Mouse (Mus musculus) limb, embryonic 10.5 days (tissue): ENCODE results near the gene Cops2. TPM values are rescaled to one million over a fixed set of nuclear protein-coding genes. Genes with fewer than 3 reads are reported as not detected.

ENCODE experiments used
- DNase-seq: peaks from one replicate; pipeline ENCODE4 v3.0.0-alpha.2; 2017; ENCODE audit warnings: low spot score
- H3K27ac ChIP-seq: fragments of 300-500 bp; sonication (generic); 2 replicates; pipeline ENCODE4 v1.5.1; 2016; ENCODE audit warnings: mild to moderate bottlenecking
- H3K27me3 ChIP-seq: fragments of 300-500 bp; sonication (generic); 2 replicates; pipeline ENCODE4 v1.6.1; 2016; ENCODE audit warnings: low read depth, mild to moderate bottlenecking; ENCODE audit not compliant: poor library complexity, severe bottlenecking
- H3K36me3 ChIP-seq: fragments of 300-500 bp; sonication (generic); 2 replicates; pipeline ENCODE4 v1.6.1; 2016; ENCODE audit warnings: mild to moderate bottlenecking, moderate library complexity
- H3K4me1 ChIP-seq: fragments of 300-500 bp; sonication (generic); 2 replicates; pipeline ENCODE4 v1.6.1; 2016
- H3K4me3 ChIP-seq: fragments of 300-500 bp; sonication (generic); 2 replicates; pipeline ENCODE4 v1.5.1; 2016; ENCODE audit warnings: mild to moderate bottlenecking, moderate library complexity
- H3K9me3 ChIP-seq: fragments of 300-500 bp; sonication (generic); replicated peaks from 2 replicates; pipeline ENCODE4 v1.6.1; 2016; ENCODE audit warnings: mild to moderate bottlenecking
- WGBS: fragments of 180-500 bp; shearing (Covaris S2); methylation state at CpG from one replicate; pipeline ENCODE4 v1.1.7; 2016; 5-methylcytosine and 5-hydroxymethylcytosine counted together
- polyA plus RNA-seq: library from polyadenylated mRNA; unstranded; fragments of >200 nt; fragmentation: Nextera tagmentation; extraction: Ambion mirVana; gene quantifications from 2 replicates; pipeline ENCODE4 v1.2.1, GENCODE M21; 2016

Cops2 gene
- polyA plus RNA-seq, 1 experiment from 2014 or later = 93.5 TPM

DNA sequence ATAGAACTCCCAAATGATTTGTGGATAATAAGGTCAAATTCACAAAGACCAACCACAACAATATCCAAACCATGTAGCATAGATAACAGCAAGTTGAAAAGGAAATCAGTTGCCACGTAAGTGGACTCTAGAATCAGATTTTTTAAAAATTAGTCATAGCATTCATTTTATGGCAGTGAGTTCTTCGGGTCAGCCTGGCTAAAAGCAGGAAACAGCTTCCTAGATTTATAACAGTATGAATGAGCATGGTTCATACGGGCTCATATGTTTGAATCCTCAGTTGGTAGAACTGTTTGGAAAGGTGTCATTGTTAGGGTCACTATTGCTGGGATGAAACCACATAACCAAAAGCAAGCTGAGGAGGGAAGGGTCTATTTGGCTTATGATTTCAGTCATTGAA, 70.2 kb downstream of the Cops2 start:
- H3K4me1 ChIP-seq = peaks cover 40% of the 10 kb centered on the region
- WGBS = 76% methylated on average over 3 of the region's 3 CpGs
- H3K36me3 ChIP-seq = no peaks in the 10 kb centered on the region
- no peaks in the 10 kb centered on the region for H3K9me3 ChIP-seq
- no peaks in the 10 kb centered on the region for H3K27me3 ChIP-seq
- no peak overlapping the region for H3K4me3 ChIP-seq
- no peak for DNase-seq
- H3K27ac ChIP-seq = no peak overlapping the region

DNA sequence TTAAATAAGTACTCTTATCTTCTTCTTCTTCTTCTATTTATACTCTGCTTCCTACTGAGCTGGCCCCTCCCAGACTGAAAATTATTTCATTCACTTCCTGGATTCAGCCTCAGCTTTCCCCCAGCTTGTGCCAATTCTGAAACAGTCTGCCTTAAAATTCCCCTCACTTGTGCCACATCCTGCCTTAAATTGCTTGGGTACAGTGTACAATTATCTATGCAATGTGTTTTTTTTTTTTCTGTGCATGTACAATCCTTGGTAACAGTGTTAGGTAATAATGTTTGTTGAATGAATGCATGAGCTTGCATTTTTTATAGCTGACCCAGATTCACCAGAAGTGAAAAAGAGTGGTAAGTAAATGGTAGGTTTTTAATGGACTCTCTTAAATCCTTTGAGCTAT, 70.6 kb downstream of the Cops2 start:
- Histone ChIP-seq H3K4me3 (no peak overlapping the region), H3K36me3 (no peaks in the 10 kb centered on the region), H3K9me3 (no peaks in the 10 kb centered on the region), H3K27ac (no peak overlapping the region), H3K4me1 (peaks cover 42% of the 10 kb centered on the region), H3K27me3 (no peaks in the 10 kb centered on the region)
- no peak for DNase-seq

DNA sequence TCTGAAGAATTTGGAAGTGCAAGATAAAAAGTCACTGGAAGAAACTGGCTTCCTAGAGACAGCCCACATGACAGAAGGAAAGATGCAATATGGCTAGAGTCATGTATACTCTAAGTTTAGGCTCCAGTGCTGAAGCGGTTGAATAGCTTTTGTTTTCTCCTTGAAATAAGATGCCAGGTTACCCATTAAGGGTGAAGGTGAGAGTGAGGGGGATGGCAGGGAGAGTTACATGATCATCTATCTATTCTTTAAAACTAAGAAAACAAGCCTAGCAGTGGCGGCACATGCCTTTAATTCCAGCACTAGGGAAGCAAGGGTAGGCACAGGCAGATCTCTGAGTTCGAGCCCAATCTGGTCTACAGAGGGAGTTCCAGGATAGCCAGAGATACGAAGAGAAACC, 73.9 kb downstream of the Cops2 start:
- no peaks in the 10 kb centered on the region for H3K27me3 ChIP-seq
- no peak overlapping the region for H3K27ac ChIP-seq
- 73% methylated on average over 4 of the region's 4 CpGs for WGBS
- no peaks in the 10 kb centered on the region for H3K36me3 ChIP-seq
- no peak for DNase-seq
- no peaks in the 10 kb centered on the region for H3K9me3 ChIP-seq
- no peak overlapping the region for H3K4me3 ChIP-seq
- H3K4me1 ChIP-seq = peaks cover 52% of the 10 kb centered on the region

DNA sequence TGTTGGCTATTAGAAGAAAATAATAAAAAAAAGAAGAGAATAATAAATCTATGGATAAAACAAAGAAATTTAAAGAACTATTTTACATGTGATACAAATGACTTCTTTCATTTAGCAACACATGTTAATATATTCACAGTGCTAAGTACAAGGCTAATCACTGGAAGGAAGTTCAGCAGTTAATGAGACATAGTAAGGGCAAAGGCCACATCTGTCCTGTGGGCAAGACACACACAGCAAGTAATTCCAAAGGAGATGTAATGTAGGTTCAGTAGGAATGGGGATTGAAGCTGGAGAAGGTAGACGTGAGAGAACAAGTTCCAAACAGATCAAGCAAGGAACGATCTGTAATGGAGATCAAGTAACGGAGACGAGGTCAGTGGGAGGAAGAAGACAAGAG, 74.5 kb downstream of the Cops2 start:
- Histone ChIP-seq H3K27ac (no peak overlapping the region), H3K9me3 (no peaks in the 10 kb centered on the region), H3K4me1 (peaks cover 47% of the 10 kb centered on the region), H3K36me3 (no peaks in the 10 kb centered on the region), H3K4me3 (no peak overlapping the region), H3K27me3 (no peaks in the 10 kb centered on the region)
- DNase-seq = no peak
- 44% methylated on average over 4 of the region's 4 CpGs for WGBS

DNA sequence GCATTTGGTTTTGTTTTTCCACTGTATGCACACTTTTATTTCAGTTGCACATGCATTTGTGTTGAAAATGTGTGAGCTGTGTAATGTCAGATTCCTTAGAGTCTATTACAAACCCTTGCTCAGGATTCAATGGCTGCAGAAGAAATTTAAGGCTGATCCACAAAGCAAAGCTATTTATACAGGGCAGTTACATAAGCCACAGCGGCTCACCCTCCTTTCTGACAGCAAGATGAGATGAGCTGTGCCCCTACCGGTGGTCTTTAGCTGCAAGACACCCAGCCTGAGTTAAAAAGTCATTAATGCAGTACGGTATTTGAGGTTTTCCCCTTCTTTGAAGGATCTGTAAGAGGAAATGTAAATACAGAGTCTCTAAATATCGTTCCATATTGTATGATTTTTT, 75.1 kb downstream of the Cops2 start:
- no peak for DNase-seq
- WGBS = 56% methylated on average over 4 of the region's 4 CpGs
- H3K4me1 ChIP-seq = peaks cover 42% of the 10 kb centered on the region
- no peak overlapping the region for H3K27ac ChIP-seq
- H3K9me3 ChIP-seq = no peaks in the 10 kb centered on the region
- no peaks in the 10 kb centered on the region for H3K36me3 ChIP-seq
- no peaks in the 10 kb centered on the region for H3K27me3 ChIP-seq
- H3K4me3 ChIP-seq = no peak overlapping the region

DNA sequence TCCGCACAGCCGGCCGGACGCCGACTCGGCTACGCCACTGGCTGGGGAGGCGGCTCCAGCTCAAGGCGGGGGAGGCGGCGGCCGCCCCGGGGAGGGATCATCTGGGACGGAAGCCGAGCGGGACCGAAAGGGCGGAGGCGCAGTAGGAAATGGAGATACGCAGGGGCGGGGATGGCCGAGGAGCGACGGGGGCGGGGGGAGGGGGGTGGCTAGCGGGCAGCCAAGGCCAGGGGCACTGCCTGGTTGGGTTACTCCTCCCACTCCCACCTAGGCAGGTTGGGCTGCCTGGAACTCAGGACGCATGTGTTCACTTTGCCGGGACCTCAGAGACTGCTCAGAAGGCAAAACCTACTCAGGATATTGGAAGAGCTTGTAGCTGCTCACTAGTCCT, 76.2 kb downstream of the Cops2 start, which contains the start of gene Secisbp2l:
Secisbp2l (minus strand) TSS at position 152 of the 391 bp plus-strand sequence.
- 1% methylated on average over 28 of the region's 28 CpGs for WGBS
- Histone ChIP-seq H3K9me3 (no peaks in the 10 kb centered on the region), H3K27me3 (no peaks in the 10 kb centered on the region), H3K4me3 (peak within 1 kb of the TSS; percentile 85), H3K27ac (peak within 1 kb of the TSS; percentile 93), H3K4me1 (peaks cover 42% of the 10 kb centered on the region), H3K36me3 (no peaks in the 10 kb centered on the region)
- peak; percentile 96 for DNase-seq

DNA sequence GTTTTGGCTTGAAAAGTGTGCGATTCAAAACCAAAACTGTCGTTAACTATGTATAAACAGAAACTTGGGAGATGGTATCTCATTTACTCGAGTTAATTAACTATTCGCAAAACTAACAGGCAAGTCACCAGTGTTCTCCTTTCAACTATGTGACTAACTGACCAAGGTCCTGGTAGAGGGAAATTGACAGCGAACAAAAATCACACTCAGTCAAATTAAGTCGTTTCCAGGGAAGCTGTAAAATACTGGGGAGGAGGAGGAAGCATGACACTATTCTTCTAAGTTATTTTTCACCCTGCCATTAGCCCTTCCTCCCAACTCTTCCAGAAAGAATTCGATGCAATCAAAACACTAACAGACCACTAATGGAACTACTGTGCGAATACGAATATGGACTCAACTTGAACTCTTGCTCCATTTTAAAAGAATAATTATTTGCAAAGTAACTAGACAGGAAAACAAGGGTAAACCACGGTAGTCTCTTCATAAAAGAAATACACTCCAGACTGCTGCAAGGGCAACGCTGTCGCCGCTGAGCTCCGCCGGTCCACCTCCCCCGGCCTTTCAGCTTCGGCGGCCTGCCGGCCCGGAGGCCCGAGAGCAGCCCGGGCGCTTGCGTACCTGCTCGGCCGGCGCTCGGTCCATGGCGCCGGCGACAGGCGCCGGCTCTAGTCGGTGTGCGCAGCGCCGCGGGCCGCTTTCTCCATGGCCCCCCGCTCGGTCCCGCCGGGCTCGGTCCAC, 76.8 kb downstream of the Cops2 start:
- Histone ChIP-seq H3K4me3 (peak overlapping the region; percentile 85), H3K9me3 (no peaks in the 10 kb centered on the region), H3K36me3 (no peaks in the 10 kb centered on the region), H3K4me1 (peaks cover 37% of the 10 kb centered on the region), H3K27ac (peak overlapping the region; percentile 93), H3K27me3 (no peaks in the 10 kb centered on the region)
- DNase-seq = no peak
- 4% methylated on average over 44 of the region's 44 CpGs for WGBS

DNA sequence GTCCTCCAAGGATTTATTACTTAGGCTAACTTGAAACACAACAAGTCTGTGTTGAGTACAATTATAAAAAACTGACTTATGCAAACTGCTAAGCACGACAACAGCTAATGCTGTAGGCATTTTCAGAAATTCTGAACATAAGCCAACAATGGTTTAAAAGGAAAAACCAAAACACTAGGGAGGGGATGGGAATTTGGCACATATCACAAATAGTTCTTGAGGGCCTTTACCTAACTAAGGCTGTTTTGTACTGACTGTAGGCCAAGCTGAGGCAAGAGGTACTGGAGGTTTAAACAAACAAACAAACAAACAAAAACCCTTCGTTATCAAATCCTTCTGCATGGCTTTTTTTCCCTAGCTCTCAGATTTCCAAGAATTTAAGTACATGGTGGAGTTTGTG, 77.9 kb downstream of the Cops2 start:
- DNase-seq = no peak
- H3K36me3 ChIP-seq = no peaks in the 10 kb centered on the region
- WGBS = 85% methylated on average over 2 of the region's 2 CpGs

More for the DNA sequence above, 77.9 kb downstream of the Cops2 start:
- no peaks in the 10 kb centered on the region for H3K9me3 ChIP-seq
- H3K4me3 ChIP-seq = no peak overlapping the region
- peaks cover 37% of the 10 kb centered on the region for H3K4me1 ChIP-seq
- H3K27me3 ChIP-seq = no peaks in the 10 kb centered on the region
- H3K27ac ChIP-seq = no peak overlapping the region

Other genes with a start within 250 kb of the Cops2 start
- 10.0 and 11.1 TPM in 2 replicates for gene Cep152, start 234.0 kb downstream of the Cops2 start, polyA plus RNA-seq
- gene Eid1, start 186.0 kb downstream of the Cops2 start, polyA plus RNA-seq = 106 and 135 TPM in 2 replicates
- gene Shc4, start 135.0 kb downstream of the Cops2 start, polyA plus RNA-seq = 1.4 TPM in 2 replicates
- gene Secisbp2l, start 76.3 kb downstream of the Cops2 start, polyA plus RNA-seq = 12.3 and 16.2 TPM in 2 replicates
- gene Galk2, start within 50 bp of the Cops2 start, polyA plus RNA-seq = 33.0 and 37.2 TPM in 2 replicates
- gene Fgf7, start 175.5 kb upstream of the Cops2 start, polyA plus RNA-seq = 0.51 TPM in 1 of 2 replicates, not detected in the other